Mouse (Mus musculus): Measurements from ENCODE around the gene Cdkal1. TPM values are rescaled to one million over a fixed set of nuclear protein-coding genes. Genes with fewer than 3 reads are reported as not detected.

Cdkal1 gene
- total and polyA plus RNA-seq, 3 experiments = 8.7 to 13.7 (median 9.5) TPM

DNA sequence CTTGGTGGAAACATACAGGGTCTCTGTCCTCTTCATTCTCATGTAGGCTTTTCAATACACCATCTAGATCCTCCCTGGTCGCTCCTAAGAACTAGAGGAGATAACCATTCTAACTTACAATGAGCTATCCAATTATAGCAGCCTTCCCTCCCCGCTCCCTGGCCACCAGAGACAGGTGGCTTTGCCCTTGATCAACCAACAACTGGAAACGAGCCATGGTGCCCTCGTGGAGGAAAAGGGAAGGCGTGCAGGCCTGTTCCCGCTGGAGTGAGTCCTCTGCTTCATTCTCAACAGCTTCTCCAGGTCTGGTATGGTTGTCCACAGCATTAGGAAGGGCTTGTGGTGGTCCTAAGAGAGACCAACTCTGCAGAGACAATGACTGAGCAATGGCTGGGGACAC lies 706.1 kb downstream of the Cdkal1 start:
- in situ Hi-C loops (cut with MboI; ENCODE audit: low pct_ligation_motif_present, low pct_unique_long_range_greater_than_20kb, low sequenced_read_pairs) = no loop called here
- dilution Hi-C loops (cut with MboI; ENCODE audit: extremely low pct_ligation_motif_present, extremely low pct_unique_long_range_greater_than_20kb, low sequenced_read_pairs) = no loop called here
- Histone ChIP-seq H3K9me3 (replicated peaks; ENCODE audit: low read length) (no peaks in the 10 kb centered on the region), H3K79me2 (replicated peaks; ENCODE audit: control insufficient read depth, extremely low read depth, insufficient read depth, poor library complexity, severe bottlenecking) (no peaks in the 10 kb centered on the region), H3K9ac (ENCODE audit: insufficient read depth, low read depth) (no peak overlapping the region), H3K4me2 (ENCODE audit: insufficient read depth, low read depth, poor library complexity, severe bottlenecking) (no peak overlapping the region), H3K4me3 (replicated peaks in 1 of 3; ENCODE audit: low read depth in 2 of 3, low read length in 2 of 3, poor library complexity in 1 of 3) (no peak overlapping the region), H3K27me3 (replicated peaks) (no peaks in the 10 kb centered on the region), H3K36me3 (replicated peaks in 1 of 2; ENCODE audit: control insufficient read depth in 1 of 2, insufficient read depth in 1 of 2, low read length in 1 of 2) (no peaks in the 10 kb centered on the region), H3K4me1 (ENCODE audit: control insufficient read depth in 1 of 2, insufficient read depth in 2 of 2) (peaks cover 0 to 7% of the 10 kb centered on the region in 2 experiments; a peak in 2 of 4 replicates), H3K27ac (ENCODE audit: insufficient read depth, low read depth) (no peak overlapping the region; the same call in 1 of the 2 replicates)
- TF ChIP-seq MAZ (IDR thresholded peaks at IDR 0.05; ENCODE audit: low read depth, low read length) (no peak), IRF4 (IDR thresholded peaks at IDR 0.05; ENCODE audit: low read depth, low read length) (no peak), NELFE (IDR thresholded peaks at IDR 0.05; ENCODE audit: low read depth, low read length) (no peak), SIN3A (IDR thresholded peaks at IDR 0.05; ENCODE audit: low read length) (no peak), ZMIZ1 (IDR thresholded peaks at IDR 0.05; ENCODE audit: low read depth, low read length) (no peak), CHD2 (IDR thresholded peaks at IDR 0.05; ENCODE audit: low read length) (no peak), NRF1 (IDR thresholded peaks at IDR 0.05; ENCODE audit: low read depth, low read length) (no peak), MXI1 (IDR thresholded peaks at IDR 0.05; ENCODE audit: low read depth, low read length) (no peak), RCOR1 (conservative IDR thresholded peaks at IDR 0.05; ENCODE audit: low read depth, low read length) (no peak), MYC (IDR thresholded peaks at IDR 0.05; ENCODE audit: low read depth, low read length) (no peak), E2F4 (IDR thresholded peaks at IDR 0.05; ENCODE audit: insufficient replicate concordance, low read depth, low read length) (no peak), TCF12 (IDR thresholded peaks at IDR 0.05; ENCODE audit: low read depth, low read length) (no peak), POLR2AphosphoS2 (IDR thresholded peaks at IDR 0.05; ENCODE audit: low read depth, low read length) (no peak), UBTF (IDR thresholded peaks at IDR 0.05; ENCODE audit: low read depth, low read length) (no peak), POLR2A (IDR thresholded peaks at IDR 0.05; ENCODE audit: low read depth, low read length) (no peak), HCFC1 (IDR thresholded peaks at IDR 0.05; ENCODE audit: low read depth, low read length) (no peak), ZNF384 (IDR thresholded peaks at IDR 0.05; ENCODE audit: low read depth, low read length) (no peak), MAX (IDR thresholded peaks at IDR 0.05; ENCODE audit: low read length) (no peak)
- no peak for DNase-seq (ENCODE audit: extremely low read depth)

DNA sequence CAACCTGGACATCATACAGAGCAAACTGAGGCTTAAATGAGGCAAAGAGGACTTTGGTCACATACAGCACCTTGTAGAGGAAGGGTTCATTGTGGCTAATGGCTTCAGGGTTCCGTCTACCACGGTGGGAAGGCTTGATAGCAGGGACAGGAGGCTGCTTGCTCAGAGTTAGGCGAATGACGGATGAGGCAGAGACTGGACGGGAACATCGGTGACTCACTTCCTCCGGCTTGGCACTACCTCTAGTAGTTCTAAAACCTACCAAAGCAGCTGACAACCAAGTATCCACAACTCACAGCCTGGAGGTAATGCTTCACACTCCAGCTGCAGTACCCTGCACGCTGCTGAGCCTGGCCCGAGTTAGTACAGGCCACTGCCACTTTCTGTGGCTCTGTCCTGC lies 706.9 kb downstream of the Cdkal1 start:
- dilution Hi-C loops (cut with MboI; ENCODE audit: extremely low pct_ligation_motif_present, extremely low pct_unique_long_range_greater_than_20kb, low sequenced_read_pairs) (no loop called here), in situ Hi-C loops (cut with MboI; ENCODE audit: low pct_ligation_motif_present, low pct_unique_long_range_greater_than_20kb, low sequenced_read_pairs) (no loop called here)
- Histone ChIP-seq H3K27me3 (replicated peaks) (no peaks in the 10 kb centered on the region), H3K4me2 (ENCODE audit: insufficient read depth, low read depth, poor library complexity, severe bottlenecking) (no peak overlapping the region), H3K4me1 (ENCODE audit: control insufficient read depth in 1 of 2, insufficient read depth in 2 of 2) (peaks cover 0 to 3% of the 10 kb centered on the region in 2 experiments; a peak in 1 of 4 replicates), H3K9ac (ENCODE audit: insufficient read depth, low read depth) (no peak overlapping the region), H3K36me3 (replicated peaks in 1 of 2; ENCODE audit: control insufficient read depth in 1 of 2, insufficient read depth in 1 of 2, low read length in 1 of 2) (no peaks in the 10 kb centered on the region), H3K4me3 (replicated peaks in 1 of 3; ENCODE audit: low read depth in 2 of 3, low read length in 2 of 3, poor library complexity in 1 of 3) (no peak overlapping the region), H3K79me2 (replicated peaks; ENCODE audit: control insufficient read depth, extremely low read depth, insufficient read depth, poor library complexity, severe bottlenecking) (no peaks in the 10 kb centered on the region), H3K27ac (ENCODE audit: insufficient read depth, low read depth) (no peak overlapping the region), H3K9me3 (replicated peaks; ENCODE audit: low read length) (no peaks in the 10 kb centered on the region)
- TF ChIP-seq TBP (conservative IDR thresholded peaks at IDR 0.05; ENCODE audit: low read depth, low read length) (no peak), PAX5 (IDR thresholded peaks at IDR 0.05; ENCODE audit: low read length) (no peak), MYC (IDR thresholded peaks at IDR 0.05; ENCODE audit: low read depth, low read length) (no peak), SMC3 (IDR thresholded peaks at IDR 0.05; ENCODE audit: low read depth, low read length) (no peak), HCFC1 (IDR thresholded peaks at IDR 0.05; ENCODE audit: low read depth, low read length) (no peak), MAZ (IDR thresholded peaks at IDR 0.05; ENCODE audit: low read depth, low read length) (no peak), GABPA (IDR thresholded peaks at IDR 0.05; ENCODE audit: insufficient replicate concordance, low read depth, low read length) (no peak), ZKSCAN1 (IDR thresholded peaks at IDR 0.05; ENCODE audit: borderline replicate concordance, low read depth, low read length) (no peak), POLR2AphosphoS2 (IDR thresholded peaks at IDR 0.05; ENCODE audit: low read depth, low read length) (no peak), KAT2A (IDR thresholded peaks at IDR 0.05; ENCODE audit: insufficient replicate concordance, low read length) (no peak), MEF2A (IDR thresholded peaks at IDR 0.05; ENCODE audit: borderline replicate concordance, low read depth, low read length) (no peak), USF1 (IDR thresholded peaks at IDR 0.05; ENCODE audit: low read depth, low read length) (no peak), NELFE (IDR thresholded peaks at IDR 0.05; ENCODE audit: low read depth, low read length) (no peak), IRF4 (IDR thresholded peaks at IDR 0.05; ENCODE audit: low read depth, low read length) (no peak)
- no peak for DNase-seq (ENCODE audit: extremely low read depth)
